Mouse (Mus musculus): ENCODE data around the gene Slc29a1. TPM values are rescaled to one million over a fixed set of nuclear protein-coding genes. Genes with fewer than 3 reads are reported as not detected.

The Slc29a1 gene
- polyA plus RNA-seq, 1 experiment from 2014 or later = 74.1 TPM

GRCm38 (mm10) chr17:45575123-45575897, 24.1 kb downstream of the Slc29a1 start:
- Histone ChIP-seq H3K27ac (no peak overlapping the region), H3K79me2 (ENCODE audit: inconsistent target) (peaks cover 26% of the 10 kb centered on the region), H3K4me3 (ENCODE audit: inconsistent target) (no peak overlapping the region), H3K36me3 (ENCODE audit: inconsistent target) (peaks cover 11% of the 10 kb centered on the region; the same call in 1 of the 2 replicates)
- 85% methylated on average over 5 of the region's 8 CpGs for WGBS (ENCODE audit: missing documents)

- 4% methylated on average over 17 of the region's 17 CpGs for WGBS (ENCODE audit: missing documents)
- peaks cover 22% of the 10 kb centered on the region for H3K36me3 ChIP-seq (ENCODE audit: inconsistent target)
- H3K79me2 ChIP-seq (ENCODE audit: inconsistent target) = peaks cover 37% of the 10 kb centered on the region
- peak overlapping the region; percentile 94 for H3K27ac ChIP-seq
- H3K4me3 ChIP-seq (ENCODE audit: inconsistent target) = peak overlapping the region; percentile 73
Measured at GRCm38 (mm10) chr17:45574129-45574761, 25.2 kb downstream of the Slc29a1 start.

GRCm38 (mm10) chr17:45573780-45574123, 25.7 kb downstream of the Slc29a1 start:
- H3K27ac ChIP-seq = peak overlapping the region; percentile 94
- peak overlapping the region; percentile 73 for H3K4me3 ChIP-seq (ENCODE audit: inconsistent target)
- under 1% methylated on average over 18 of the region's 18 CpGs for WGBS (ENCODE audit: missing documents)
- H3K36me3 ChIP-seq (ENCODE audit: inconsistent target) = peaks cover 27% of the 10 kb centered on the region
- peaks cover 40% of the 10 kb centered on the region for H3K79me2 ChIP-seq (ENCODE audit: inconsistent target)

GRCm38 (mm10) chr17:45573087-45573779, 26.2 kb downstream of the Slc29a1 start, which contains the start of gene Hsp90ab1:
Gene Hsp90ab1 (minus strand): TSS chr17:45573271.
- 0% methylated on average over 40 of the region's 41 CpGs for WGBS (ENCODE audit: missing documents)
- peak within 1 kb of the TSS; percentile 73 for H3K4me3 ChIP-seq (ENCODE audit: inconsistent target)
- H3K36me3 ChIP-seq (ENCODE audit: inconsistent target) = peaks cover 32% of the 10 kb centered on the region
- peaks cover 40% of the 10 kb centered on the region for H3K79me2 ChIP-seq (ENCODE audit: inconsistent target)
- H3K27ac ChIP-seq = peak within 1 kb of the TSS; percentile 94

GRCm38 (mm10) chr17:45572103-45573086, 27.0 kb downstream of the Slc29a1 start:
- WGBS (ENCODE audit: missing documents) = 2% methylated on average over 56 of the region's 57 CpGs
- Histone ChIP-seq H3K4me3 (ENCODE audit: inconsistent target) (peak overlapping the region; percentile 73), H3K27ac (peak overlapping the region; percentile 77), H3K79me2 (ENCODE audit: inconsistent target) (peaks cover 40% of the 10 kb centered on the region), H3K36me3 (ENCODE audit: inconsistent target) (peaks cover 40% of the 10 kb centered on the region)

GRCm38 (mm10) chr17:45569999-45570398, 29.4 kb downstream of the Slc29a1 start:
- Histone ChIP-seq H3K27ac (no peak overlapping the region), H3K79me2 (ENCODE audit: inconsistent target) (peaks cover 45% of the 10 kb centered on the region), H3K4me3 (ENCODE audit: inconsistent target) (no peak overlapping the region), H3K36me3 (ENCODE audit: inconsistent target) (peaks cover 50% of the 10 kb centered on the region)
- WGBS (ENCODE audit: missing documents) = 77% methylated on average over 4 of the region's 4 CpGs

- H3K79me2 ChIP-seq (ENCODE audit: inconsistent target) = peaks cover 52% of the 10 kb centered on the region
- no peak overlapping the region for H3K27ac ChIP-seq
- H3K36me3 ChIP-seq (ENCODE audit: inconsistent target) = peaks cover 50% of the 10 kb centered on the region
- no peak overlapping the region for H3K4me3 ChIP-seq (ENCODE audit: inconsistent target)
- 93% methylated on average over 12 of the region's 12 CpGs for WGBS (ENCODE audit: missing documents)
Measured at GRCm38 (mm10) chr17:45568990-45569389, 30.4 kb downstream of the Slc29a1 start.

GRCm38 (mm10) chr17:45567162-45567601, 32.2 kb downstream of the Slc29a1 start:
- no peak overlapping the region for H3K4me3 ChIP-seq (ENCODE audit: inconsistent target)
- peaks cover 45% of the 10 kb centered on the region for H3K79me2 ChIP-seq (ENCODE audit: inconsistent target)
- H3K36me3 ChIP-seq (ENCODE audit: inconsistent target) = peaks cover 50% of the 10 kb centered on the region
- 76% methylated on average over 4 of the region's 4 CpGs for WGBS (ENCODE audit: missing documents)
- no peak overlapping the region for H3K27ac ChIP-seq

GRCm38 (mm10) chr17:45566360-45567161, 32.8 kb downstream of the Slc29a1 start:
- H3K79me2 ChIP-seq (ENCODE audit: inconsistent target) = peaks cover 39% of the 10 kb centered on the region
- H3K4me3 ChIP-seq (ENCODE audit: inconsistent target) = no peak overlapping the region
- peaks cover 51% of the 10 kb centered on the region for H3K36me3 ChIP-seq (ENCODE audit: inconsistent target)
- H3K27ac ChIP-seq = no peak overlapping the region
- whole genome bisulfite sequencing (ENCODE audit: missing documents) = 84% methylated on average over 18 of the region's 18 CpGs

- no peak overlapping the region for H3K27ac ChIP-seq
- peaks cover 33% of the 10 kb centered on the region for H3K79me2 ChIP-seq (ENCODE audit: inconsistent target)
- peaks cover 50% of the 10 kb centered on the region for H3K36me3 ChIP-seq (ENCODE audit: inconsistent target)
- H3K4me3 ChIP-seq (ENCODE audit: inconsistent target) = no peak overlapping the region
- 63% methylated on average over 1 of the region's 1 CpGs for WGBS (ENCODE audit: missing documents)
Measured at GRCm38 (mm10) chr17:45566031-45566359, 33.4 kb downstream of the Slc29a1 start.

GRCm38 (mm10) chr17:45565103-45565502, 34.3 kb downstream of the Slc29a1 start:
- H3K27ac ChIP-seq = 0 out of 2 replicates have a peak overlapping the region, but pooled peaks have one; percentile 34
- 94% methylated on average over 11 of the region's 11 CpGs for WGBS (ENCODE audit: missing documents)
- H3K79me2 ChIP-seq (ENCODE audit: inconsistent target) = peaks cover 24% of the 10 kb centered on the region
- peaks cover 49% of the 10 kb centered on the region for H3K36me3 ChIP-seq (ENCODE audit: inconsistent target)
- peak overlapping the region; percentile 73; the same call in 1 of the 2 replicates for H3K4me3 ChIP-seq (ENCODE audit: inconsistent target)

- 27% methylated on average over 16 of the region's 18 CpGs for WGBS (ENCODE audit: missing documents)
- Histone ChIP-seq H3K36me3 (ENCODE audit: inconsistent target) (peaks cover 47% of the 10 kb centered on the region), H3K4me3 (ENCODE audit: inconsistent target) (peak overlapping the region; percentile 73), H3K79me2 (ENCODE audit: inconsistent target) (peaks cover 19% of the 10 kb centered on the region), H3K27ac (peak overlapping the region; percentile 34)
Measured at GRCm38 (mm10) chr17:45564531-45565084, 34.8 kb downstream of the Slc29a1 start.
